Mouse (Mus musculus) thymus, postnatal 0 days (tissue): ENCODE data around the gene Ergic1. TPM values are rescaled to one million over a fixed set of nuclear protein-coding genes. Genes with fewer than 3 reads are reported as not detected.

ENCODE experiments used
- DNase-seq: peaks from one replicate; pipeline ENCODE4 v3.0.0-alpha.2; 2015; ENCODE audit warnings: low spot score
- polyA plus RNA-seq: library from polyadenylated mRNA; unstranded; fragments of >200 nt; fragmentation: Nextera tagmentation; extraction: Ambion mirVana; gene quantifications from 2 replicates; pipeline ENCODE4 v1.2.1, GENCODE M21; 2015

Gene Ergic1
- polyA plus RNA-seq, 1 experiment from 2014 or later: 64.6 TPM

DNA sequence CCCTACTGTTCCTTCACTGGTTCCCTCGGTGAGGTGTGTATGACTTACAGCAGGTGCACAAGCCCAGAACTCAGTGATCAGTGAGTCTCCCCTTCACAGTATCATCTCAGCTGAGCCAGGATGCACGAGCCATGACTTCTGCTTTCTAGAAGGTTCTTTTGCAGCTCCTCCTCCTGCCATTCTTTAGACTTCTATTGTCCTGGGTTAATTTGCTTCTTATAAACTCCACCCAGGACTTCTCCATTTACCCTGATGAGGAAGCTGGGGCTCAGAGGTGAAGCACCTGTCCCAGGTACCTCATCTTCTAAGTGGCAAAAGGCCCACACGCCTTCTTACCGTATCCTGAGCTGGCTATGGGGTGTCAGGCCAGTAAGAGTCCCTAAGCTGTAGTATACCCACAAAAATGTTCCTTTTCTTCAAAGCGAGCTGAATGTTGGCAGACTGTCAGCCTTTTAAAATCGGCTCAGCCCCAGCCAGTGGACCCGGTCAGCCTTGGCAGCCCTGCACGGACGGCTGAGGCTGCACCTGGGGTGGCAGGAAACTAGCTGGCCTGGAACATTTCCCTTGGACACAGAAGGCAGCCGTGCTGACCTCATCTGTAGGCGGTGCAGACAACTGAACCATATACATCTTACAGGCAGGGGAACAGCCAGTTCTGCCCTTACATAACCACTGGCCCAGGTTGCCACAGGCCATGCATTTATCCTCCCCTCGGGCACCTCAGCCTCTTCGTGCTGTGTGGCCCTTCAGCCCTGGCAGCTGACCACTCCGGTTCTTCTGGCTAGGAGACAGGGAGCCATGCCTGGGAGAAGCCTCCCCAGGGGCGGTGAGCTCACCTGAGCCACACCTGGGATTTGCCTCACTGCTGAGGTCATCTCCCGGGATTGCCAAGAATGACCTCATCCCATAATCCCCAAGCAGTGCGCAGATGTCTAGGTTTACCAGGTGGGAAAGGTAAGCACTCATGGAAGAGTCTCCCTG lies 59.8 kb downstream of the Ergic1 start:
- no peak for DNase-seq

DNA sequence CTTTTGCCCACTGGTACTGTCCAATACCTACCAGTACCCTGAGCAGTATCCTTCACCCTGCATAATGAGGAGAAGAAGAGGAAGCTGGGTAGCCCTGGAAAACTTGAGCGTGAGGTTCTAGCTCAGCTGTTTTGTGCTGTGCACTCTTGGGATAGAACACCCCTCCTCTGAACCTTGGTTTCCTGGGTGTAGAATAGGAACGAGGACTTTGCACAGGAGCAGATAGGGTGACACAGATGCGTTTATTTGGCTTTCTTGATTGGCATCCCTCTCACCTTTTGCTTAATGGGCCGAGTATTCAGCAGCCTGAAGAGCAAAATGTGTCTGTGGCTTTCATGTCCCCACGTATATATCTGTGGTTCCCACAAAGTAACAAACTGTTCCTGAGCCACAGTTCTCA lies 60.6 kb downstream of the Ergic1 start:
- DNase-seq: no peak

DNA sequence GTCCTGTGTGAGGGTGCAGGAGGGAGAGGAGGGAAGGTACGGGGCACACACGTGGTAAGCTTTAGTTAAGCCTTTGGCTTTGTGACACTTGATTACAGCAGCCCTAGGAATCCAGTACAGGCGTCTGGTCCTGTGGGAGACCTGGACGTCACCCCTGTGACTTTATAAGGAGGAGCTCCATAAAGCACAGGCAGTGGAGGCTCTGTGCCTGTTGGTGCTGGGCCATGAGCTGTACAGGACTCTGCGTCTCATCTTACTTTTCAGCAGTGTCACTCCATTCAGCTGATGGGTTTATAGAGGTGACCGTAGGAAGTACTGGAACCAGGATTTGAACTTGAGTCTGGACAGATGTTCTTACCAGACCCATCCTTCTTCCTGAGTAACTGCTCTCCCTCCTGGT lies 62.7 kb downstream of the Ergic1 start:
- DNase-seq: no peak

GRCm38 (mm10) chr17:26624999-26625398 lies 63.7 kb downstream of the Ergic1 start:
- no peak for DNase-seq

GRCm38 (mm10) chr17:26625521-26626010 lies 64.3 kb downstream of the Ergic1 start:
- no peak for DNase-seq

DNA sequence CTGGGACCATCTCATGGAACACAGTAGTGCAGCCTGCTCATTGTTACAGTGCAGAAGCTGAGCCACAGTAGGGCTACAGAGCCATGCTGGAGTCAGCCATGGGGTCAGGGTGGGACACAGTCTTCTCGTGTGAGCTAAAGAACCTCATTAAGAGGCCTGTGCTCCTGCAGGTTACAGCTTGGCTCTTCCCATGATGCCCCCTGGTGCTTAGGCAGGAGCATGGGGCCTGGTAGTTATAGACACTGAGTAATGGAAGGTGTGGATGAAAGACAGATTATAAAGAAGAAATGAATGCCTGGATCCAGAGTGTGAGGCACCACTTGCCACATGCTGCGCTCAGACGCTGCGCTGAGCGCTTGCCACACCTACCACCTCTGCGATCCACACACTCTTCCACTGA lies 67.2 kb downstream of the Ergic1 start:
- peak; percentile 22 for DNase-seq

- DNase-seq: no peak
Measured at GRCm38 (mm10) chr17:26628936-26629335, 67.6 kb downstream of the Ergic1 start.

GRCm38 (mm10) chr17:26631811-26632327 lies 70.6 kb downstream of the Ergic1 start:
- DNase-seq: no peak

- no peak for DNase-seq
Measured at GRCm38 (mm10) chr17:26633186-26633585, 71.9 kb downstream of the Ergic1 start.

DNA sequence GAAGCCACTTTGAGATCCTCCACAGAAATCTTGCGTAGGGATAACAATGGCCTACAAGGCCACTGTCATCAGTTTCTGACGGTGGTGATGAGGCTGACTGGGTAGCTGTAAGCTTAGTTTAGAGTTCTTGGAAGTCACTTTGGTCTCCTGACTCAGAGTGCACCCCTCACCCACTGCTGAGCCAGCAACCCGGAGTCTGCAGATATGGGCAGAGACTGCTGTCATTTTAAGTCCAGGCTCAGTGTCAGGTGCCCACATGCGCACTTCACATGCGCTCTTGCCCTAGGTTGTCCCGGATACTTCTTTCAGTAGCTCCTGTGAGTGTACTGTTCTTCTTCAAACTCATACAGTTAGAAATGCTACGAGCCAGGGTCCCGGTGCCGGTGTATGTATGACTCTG lies 72.6 kb downstream of the Ergic1 start:
- DNase-seq: no peak

GRCm38 (mm10) chr17:26634539-26634938 lies 73.2 kb downstream of the Ergic1 start:
- no peak for DNase-seq

DNA sequence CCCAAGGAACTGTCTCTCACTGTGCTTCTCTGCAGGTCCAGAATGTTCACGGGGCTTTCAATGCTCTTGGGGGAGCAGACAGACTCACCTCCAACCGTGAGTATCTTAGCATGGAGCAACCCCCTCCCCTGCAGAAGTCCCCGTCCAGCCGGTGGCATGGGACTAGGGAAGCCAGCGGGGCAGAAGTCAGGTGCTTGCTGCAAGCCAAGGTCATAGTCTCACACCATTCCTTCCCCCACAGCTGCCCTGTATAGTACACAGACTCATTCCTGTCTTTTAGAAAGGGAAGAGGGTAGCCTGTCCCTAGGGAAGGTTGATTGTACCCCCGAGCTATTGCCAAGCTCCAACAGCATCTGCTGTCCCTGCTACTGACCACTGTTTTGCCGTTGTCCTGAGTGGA lies 74.7 kb downstream of the Ergic1 start:
- DNase-seq: no peak

DNA sequence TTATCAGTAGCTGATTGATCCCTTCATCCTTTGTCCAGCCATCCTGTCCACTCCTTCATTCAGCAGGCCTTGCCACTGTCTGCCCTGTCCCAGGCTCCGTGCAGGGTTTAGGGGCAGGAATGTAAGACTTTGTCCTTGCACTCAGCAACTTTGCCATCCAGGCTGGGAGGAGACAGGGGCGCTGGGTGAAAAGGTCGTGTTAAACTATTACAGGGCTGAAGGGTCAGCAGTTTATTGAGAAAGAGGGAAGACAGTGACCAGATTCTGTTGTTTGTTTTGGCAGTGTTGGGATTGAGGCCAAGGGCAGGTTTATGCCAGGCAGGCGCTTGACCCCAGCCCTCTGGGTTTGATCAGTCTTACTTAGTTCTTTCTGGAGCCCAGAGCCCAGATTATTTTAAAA lies 76.6 kb downstream of the Ergic1 start:
- DNase-seq: no peak

GRCm38 (mm10) chr17:26638655-26639054 lies 77.4 kb downstream of the Ergic1 start:
- DNase-seq: peak; percentile 72

DNA sequence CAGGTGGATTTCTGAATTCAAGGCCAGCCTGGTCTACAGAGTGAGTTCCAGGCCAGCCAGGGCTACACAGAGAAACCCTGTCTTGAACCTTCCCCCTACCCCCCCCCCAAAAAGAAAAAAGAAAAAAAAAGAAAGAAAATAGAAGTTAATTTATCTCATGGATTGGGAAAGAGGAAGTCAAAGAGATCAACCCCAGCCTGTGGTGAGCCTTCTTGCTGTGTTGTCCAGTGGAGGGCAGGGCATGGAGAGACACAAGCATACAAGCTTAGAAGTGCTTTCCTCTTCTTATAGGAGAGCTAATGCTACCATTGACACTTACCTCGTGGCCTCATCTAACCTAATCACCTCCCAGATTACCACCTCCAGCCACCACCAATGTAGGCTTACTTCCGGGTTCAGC lies 78.5 kb downstream of the Ergic1 start:
- no peak for DNase-seq

- DNase-seq: no peak
Measured at GRCm38 (mm10) chr17:26640286-26640740, 79.0 kb downstream of the Ergic1 start.

DNA sequence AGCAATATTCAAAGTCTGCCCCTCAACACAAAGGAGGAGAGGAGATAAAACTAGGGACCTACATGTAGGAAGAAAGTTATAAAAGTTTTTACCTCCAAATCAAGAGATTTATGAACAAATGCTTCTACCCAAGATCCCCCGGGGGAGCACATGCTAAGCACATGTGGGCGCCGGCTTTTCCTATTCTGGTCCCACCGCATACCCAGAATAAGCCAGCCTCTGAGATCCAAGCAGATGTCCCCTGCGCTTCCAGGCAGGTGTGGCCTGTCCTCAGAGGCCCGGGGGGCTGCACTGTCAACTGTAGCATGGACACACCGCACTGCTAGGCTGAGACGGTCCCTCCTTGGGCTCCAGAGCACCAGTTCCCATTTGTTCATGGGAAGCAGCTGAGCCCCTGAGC lies 82.2 kb downstream of the Ergic1 start:
- no peak for DNase-seq

DNA sequence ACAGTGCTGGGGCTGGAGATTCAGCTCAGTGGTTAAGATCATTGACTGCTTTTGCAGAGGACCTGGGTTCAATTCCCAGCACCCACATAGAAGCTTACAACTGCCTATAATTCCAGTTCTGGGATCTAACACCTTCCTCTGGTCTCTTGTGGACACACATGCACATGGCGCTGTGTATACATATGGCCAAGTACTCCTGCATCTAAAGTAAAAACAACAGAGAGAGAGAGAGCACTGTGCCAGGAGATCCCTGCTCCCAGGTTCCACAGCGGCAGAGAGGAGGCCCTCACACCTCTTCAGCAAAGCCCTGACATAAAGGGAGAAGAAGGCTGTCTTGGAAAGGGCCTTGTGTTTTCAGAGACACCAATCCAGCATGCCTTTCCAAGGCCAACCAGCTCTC lies 82.7 kb downstream of the Ergic1 start:
- DNase-seq: no peak

DNA sequence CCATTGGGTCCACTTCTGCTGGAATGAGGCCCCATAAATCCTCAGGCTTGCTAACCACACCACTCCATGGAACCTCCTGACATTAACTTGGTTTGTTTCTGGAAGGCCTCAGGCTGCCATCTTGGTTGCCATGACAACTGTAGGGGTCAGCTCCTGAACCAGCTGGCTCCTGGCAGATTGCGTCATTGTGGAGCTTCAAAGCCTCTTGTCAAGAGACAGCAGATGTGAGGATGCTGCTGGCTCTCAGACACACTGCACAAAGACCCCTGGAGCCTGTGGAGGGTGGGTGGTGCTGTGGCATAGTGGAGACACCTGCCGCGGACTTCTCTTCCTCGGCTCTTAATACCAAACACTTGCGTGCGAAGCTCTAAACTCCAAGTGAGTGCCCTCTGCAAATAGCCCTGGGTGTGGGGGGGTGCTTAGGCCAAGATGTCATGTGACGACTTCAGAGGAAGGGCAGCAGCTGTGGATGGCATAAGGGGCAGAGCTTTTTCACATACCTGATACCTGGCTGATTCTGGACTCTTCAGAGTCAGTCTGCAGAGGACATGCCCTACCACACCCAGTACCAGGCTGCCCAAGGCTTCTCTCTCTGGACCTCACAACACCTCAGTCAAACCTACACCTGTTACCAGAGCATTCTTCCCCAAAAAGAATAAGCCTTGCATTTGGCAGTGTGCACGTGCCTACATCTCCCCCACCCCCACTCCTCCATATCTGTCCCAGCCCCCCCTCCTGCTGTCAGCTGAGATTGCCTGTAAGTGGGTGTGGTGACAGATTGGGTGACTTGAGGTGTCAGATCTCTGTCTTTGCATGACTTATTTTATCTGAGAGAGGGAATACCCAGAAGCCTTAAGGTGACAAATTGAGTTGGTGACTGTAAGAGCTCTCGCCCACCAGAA lies 83.5 kb downstream of the Ergic1 start:
- no peak for DNase-seq

GRCm38 (mm10) chr17:26645411-26645854 lies 84.1 kb downstream of the Ergic1 start:
- DNase-seq: no peak

GRCm38 (mm10) chr17:26647283-26647682 lies 86.0 kb downstream of the Ergic1 start:
- no peak for DNase-seq
